Mouse (Mus musculus): ENCODE measurements around the gene Rnpep. TPM values are rescaled to one million over a fixed set of nuclear protein-coding genes. Genes with fewer than 3 reads are reported as not detected.
"Not testable (repeated sequence)": the region's sequence is repeated elsewhere in the genome, so short reads cannot be mapped to it uniquely, and the experiment has no call there.

Gene Rnpep
- polyA plus RNA-seq, 1 experiment from 2014 or later: 57.1 TPM

GRCm38 (mm10) chr1:135248434-135248850, 35.4 kb downstream of the Rnpep start:
- Histone ChIP-seq H3K4me2 (ENCODE audit: low read depth, low read length) (peak overlapping the region; percentile 17; the same call in 1 of the 2 replicates), H3K9me3 (replicated peaks; ENCODE audit: control insufficient read depth, low read length) (no peaks in the 10 kb centered on the region), H3K27me3 (ENCODE audit: control insufficient read depth, insufficient read depth, low read length) (peaks cover 9% of the 10 kb centered on the region; the same call in 1 of the 2 replicates), H3K9ac (ENCODE audit: low read length) (no peak overlapping the region), H3K4me3 (ENCODE audit: low read length) (no peak overlapping the region), H3K4me1 (ENCODE audit: control insufficient read depth, insufficient read depth, low read length) (no peaks in the 10 kb centered on the region), H3K36me3 (ENCODE audit: control insufficient read depth, insufficient read depth) (no peaks in the 10 kb centered on the region), H3K27ac (ENCODE audit: low read length) (no peak overlapping the region)
- ATAC-seq (replicated peaks; ENCODE audit: extremely low read depth, insufficient read depth, low FRiP score): 0 out of 2 replicates have a peak, but pooled peaks have one; percentile 28
- WGBS: 8% methylated on average over 15 of the region's 15 CpGs

GRCm38 (mm10) chr1:135244014-135244413, 39.9 kb downstream of the Rnpep start:
- Histone ChIP-seq H3K9ac (ENCODE audit: low read length) (no peak overlapping the region), H3K27ac (ENCODE audit: low read length) (no peak overlapping the region), H3K27me3 (ENCODE audit: control insufficient read depth, insufficient read depth, low read length) (peaks cover 3% of the 10 kb centered on the region; the same call in 1 of the 2 replicates), H3K36me3 (ENCODE audit: control insufficient read depth, insufficient read depth) (no peaks in the 10 kb centered on the region), H3K4me3 (ENCODE audit: low read length) (no peak overlapping the region), H3K4me2 (ENCODE audit: low read depth, low read length) (no peak overlapping the region), H3K9me3 (replicated peaks; ENCODE audit: control insufficient read depth, low read length) (no peaks in the 10 kb centered on the region), H3K4me1 (ENCODE audit: control insufficient read depth, insufficient read depth, low read length) (no peaks in the 10 kb centered on the region)
- ATAC-seq (replicated peaks; ENCODE audit: extremely low read depth, insufficient read depth, low FRiP score): no peak
- 74% methylated on average over 8 of the region's 8 CpGs for WGBS

GRCm38 (mm10) chr1:135240206-135240605, 43.7 kb downstream of the Rnpep start:
- not testable (repeated sequence) for H3K4me3 ChIP-seq (ENCODE audit: low read length); ATAC-seq (replicated peaks; ENCODE audit: extremely low read depth, insufficient read depth, low FRiP score); H3K9ac ChIP-seq (ENCODE audit: low read length); H3K27me3 ChIP-seq (ENCODE audit: control insufficient read depth, insufficient read depth, low read length); H3K4me2 ChIP-seq (ENCODE audit: low read depth, low read length); H3K36me3 ChIP-seq (ENCODE audit: control insufficient read depth, insufficient read depth); H3K4me1 ChIP-seq (ENCODE audit: control insufficient read depth, insufficient read depth, low read length); H3K9me3 ChIP-seq (replicated peaks; ENCODE audit: control insufficient read depth, low read length); H3K27ac ChIP-seq (ENCODE audit: low read length)
- 75% methylated on average over 4 of the region's 4 CpGs for WGBS

- no peak overlapping the region for H3K4me2 ChIP-seq (ENCODE audit: low read depth, low read length)
- no peak overlapping the region for H3K27ac ChIP-seq (ENCODE audit: low read length)
- ATAC-seq (replicated peaks; ENCODE audit: extremely low read depth, insufficient read depth, low FRiP score): no peak
- 65% methylated on average over 12 of the region's 12 CpGs for WGBS
- H3K36me3 ChIP-seq (ENCODE audit: control insufficient read depth, insufficient read depth): no peaks in the 10 kb centered on the region
- no peaks in the 10 kb centered on the region for H3K4me1 ChIP-seq (ENCODE audit: control insufficient read depth, insufficient read depth, low read length)
- H3K9me3 ChIP-seq (replicated peaks; ENCODE audit: control insufficient read depth, low read length): no peaks in the 10 kb centered on the region
- no peak overlapping the region for H3K4me3 ChIP-seq (ENCODE audit: low read length)
- no peaks in the 10 kb centered on the region for H3K27me3 ChIP-seq (ENCODE audit: control insufficient read depth, insufficient read depth, low read length)
- no peak overlapping the region for H3K9ac ChIP-seq (ENCODE audit: low read length)
These were observed 46.6 kb downstream of the Rnpep start for GRCm38 (mm10) chr1:135237131-135237851.

GRCm38 (mm10) chr1:135234771-135235170, 49.1 kb downstream of the Rnpep start:
- ATAC-seq (replicated peaks; ENCODE audit: extremely low read depth, insufficient read depth, low FRiP score): no peak
- Histone ChIP-seq H3K27ac (ENCODE audit: low read length) (no peak overlapping the region), H3K4me1 (ENCODE audit: control insufficient read depth, insufficient read depth, low read length) (no peaks in the 10 kb centered on the region), H3K4me2 (ENCODE audit: low read depth, low read length) (no peak overlapping the region), H3K9me3 (replicated peaks; ENCODE audit: control insufficient read depth, low read length) (no peaks in the 10 kb centered on the region), H3K9ac (ENCODE audit: low read length) (no peak overlapping the region), H3K27me3 (ENCODE audit: control insufficient read depth, insufficient read depth, low read length) (no peaks in the 10 kb centered on the region), H3K36me3 (ENCODE audit: control insufficient read depth, insufficient read depth) (no peaks in the 10 kb centered on the region), H3K4me3 (ENCODE audit: low read length) (no peak overlapping the region)
- 86% methylated on average over 12 of the region's 12 CpGs for WGBS

- Histone ChIP-seq H3K4me1 (ENCODE audit: control insufficient read depth, insufficient read depth, low read length) (no peaks in the 10 kb centered on the region), H3K27ac (ENCODE audit: low read length) (no peak overlapping the region), H3K27me3 (ENCODE audit: control insufficient read depth, insufficient read depth, low read length) (no peaks in the 10 kb centered on the region), H3K36me3 (ENCODE audit: control insufficient read depth, insufficient read depth) (no peaks in the 10 kb centered on the region), H3K9me3 (replicated peaks; ENCODE audit: control insufficient read depth, low read length) (no peaks in the 10 kb centered on the region), H3K9ac (ENCODE audit: low read length) (no peak overlapping the region), H3K4me2 (ENCODE audit: low read depth, low read length) (no peak overlapping the region), H3K4me3 (ENCODE audit: low read length) (no peak overlapping the region)
- WGBS: 92% methylated on average over 6 of the region's 6 CpGs
- ATAC-seq (replicated peaks; ENCODE audit: extremely low read depth, insufficient read depth, low FRiP score): no peak
These were observed 49.9 kb downstream of the Rnpep start for GRCm38 (mm10) chr1:135233961-135234360.

GRCm38 (mm10) chr1:135231878-135232277, 52.0 kb downstream of the Rnpep start:
- H3K27me3 ChIP-seq (ENCODE audit: control insufficient read depth, insufficient read depth, low read length); H3K4me2 ChIP-seq (ENCODE audit: low read depth, low read length); H3K9ac ChIP-seq (ENCODE audit: low read length); ATAC-seq (replicated peaks; ENCODE audit: extremely low read depth, insufficient read depth, low FRiP score); H3K4me3 ChIP-seq (ENCODE audit: low read length); H3K27ac ChIP-seq (ENCODE audit: low read length); H3K9me3 ChIP-seq (replicated peaks; ENCODE audit: control insufficient read depth, low read length); H3K4me1 ChIP-seq (ENCODE audit: control insufficient read depth, insufficient read depth, low read length); H3K36me3 ChIP-seq (ENCODE audit: control insufficient read depth, insufficient read depth): not testable (repeated sequence)
- WGBS: 72% methylated on average over 20 of the region's 20 CpGs

GRCm38 (mm10) chr1:135227339-135227950, 56.4 kb downstream of the Rnpep start:
- no peaks in the 10 kb centered on the region for H3K4me1 ChIP-seq (ENCODE audit: control insufficient read depth, insufficient read depth, low read length)
- no peak overlapping the region for H3K9ac ChIP-seq (ENCODE audit: low read length)
- no peak overlapping the region for H3K4me2 ChIP-seq (ENCODE audit: low read depth, low read length)
- no peaks in the 10 kb centered on the region for H3K36me3 ChIP-seq (ENCODE audit: control insufficient read depth, insufficient read depth)
- no peak overlapping the region for H3K4me3 ChIP-seq (ENCODE audit: low read length)
- H3K27me3 ChIP-seq (ENCODE audit: control insufficient read depth, insufficient read depth, low read length): peaks cover 2% of the 10 kb centered on the region
- no peaks in the 10 kb centered on the region for H3K9me3 ChIP-seq (replicated peaks; ENCODE audit: control insufficient read depth, low read length)
- 82% methylated on average over 13 of the region's 13 CpGs for WGBS
- H3K27ac ChIP-seq (ENCODE audit: low read length): no peak overlapping the region
- no peak for ATAC-seq (replicated peaks; ENCODE audit: extremely low read depth, insufficient read depth, low FRiP score)

- Histone ChIP-seq H3K4me3 (ENCODE audit: low read length) (no peak overlapping the region), H3K27me3 (ENCODE audit: control insufficient read depth, insufficient read depth, low read length) (peaks cover 2% of the 10 kb centered on the region), H3K36me3 (ENCODE audit: control insufficient read depth, insufficient read depth) (no peaks in the 10 kb centered on the region), H3K9me3 (replicated peaks; ENCODE audit: control insufficient read depth, low read length) (no peaks in the 10 kb centered on the region), H3K4me1 (ENCODE audit: control insufficient read depth, insufficient read depth, low read length) (no peaks in the 10 kb centered on the region), H3K4me2 (ENCODE audit: low read depth, low read length) (no peak overlapping the region), H3K9ac (ENCODE audit: low read length) (no peak overlapping the region), H3K27ac (ENCODE audit: low read length) (no peak overlapping the region)
- ATAC-seq (replicated peaks; ENCODE audit: extremely low read depth, insufficient read depth, low FRiP score): no peak
- WGBS: 42% methylated on average over 6 of the region's 6 CpGs
These were observed 58.8 kb downstream of the Rnpep start for GRCm38 (mm10) chr1:135224981-135225604.

Data from heart, embryonic 16.5 days (tissue).